Mouse (Mus musculus): ENCODE measurements around the gene Hist1h2af. TPM values are rescaled to one million over a fixed set of nuclear protein-coding genes. Genes with fewer than 3 reads are reported as not detected.

Gene Hist1h2af
- 10 to 100 TPM; 23.4 to 33.5 TPM for total RNA-seq (2021)
- long read RNA-seq, experiment 1: 0 reads
- long read RNA-seq, experiment 2: 0 reads

DNA sequence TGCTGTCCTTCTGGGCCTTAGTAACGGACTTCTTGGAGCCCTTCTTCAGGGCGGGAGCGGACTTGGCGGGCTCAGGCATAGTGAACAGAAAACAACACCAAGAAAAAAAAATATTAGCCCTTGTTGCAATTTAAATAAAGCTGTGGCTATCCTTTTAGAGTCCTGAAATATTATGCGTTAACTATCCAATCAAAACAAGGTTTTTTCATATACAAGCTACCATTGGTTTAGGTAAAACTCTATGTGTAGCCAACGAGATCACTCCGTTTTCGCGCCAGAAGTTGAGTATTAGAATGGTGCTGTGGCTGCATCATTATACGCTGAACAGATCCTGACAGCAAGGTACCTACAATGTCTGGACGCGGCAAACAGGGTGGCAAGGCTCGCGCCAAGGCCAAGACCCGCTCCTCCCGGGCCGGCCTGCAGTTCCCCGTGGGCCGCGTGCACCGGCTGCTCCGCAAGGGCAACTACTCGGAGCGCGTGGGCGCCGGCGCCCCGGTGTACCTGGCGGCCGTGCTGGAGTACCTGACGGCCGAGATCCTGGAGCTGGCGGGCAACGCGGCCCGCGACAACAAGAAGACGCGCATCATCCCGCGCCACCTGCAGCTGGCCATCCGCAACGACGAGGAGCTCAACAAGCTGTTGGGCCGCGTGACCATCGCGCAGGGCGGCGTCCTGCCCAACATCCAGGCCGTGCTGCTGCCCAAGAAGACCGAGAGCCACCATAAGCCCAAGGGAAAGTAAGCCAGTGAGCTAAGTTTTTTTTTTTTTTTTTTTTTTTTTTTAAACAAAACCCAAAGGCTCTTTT is at the start of gene Hist1h2af:
Hist1h2af (plus strand) TSS at position 347 of the 808 bp plus-strand sequence.
- DNase-seq (ENCODE audit: low spot score in 2 of 2): peak in 1 of 2 experiments; percentile 88

DNA sequence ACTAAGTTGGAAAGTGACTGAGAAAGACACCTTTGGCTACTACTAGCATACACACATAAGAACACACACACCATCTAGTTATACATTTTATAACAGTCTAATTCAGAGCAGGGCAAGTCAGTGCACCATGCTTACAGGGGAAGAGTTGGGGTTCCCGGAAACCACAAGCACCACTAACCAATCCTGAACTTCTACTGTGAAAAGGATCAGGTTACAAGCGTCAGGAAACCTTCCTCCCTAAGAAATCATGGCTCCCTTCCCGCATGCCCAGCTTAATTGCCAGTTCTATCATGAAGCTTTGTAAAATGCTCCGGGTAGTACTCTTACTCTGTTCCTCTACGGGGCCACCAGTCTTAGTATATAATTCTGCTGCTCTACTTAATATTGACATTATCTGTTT is 48.4 kb upstream of the Hist1h2af start:
- DNase-seq (ENCODE audit: low spot score in 2 of 2): no peak

DNA sequence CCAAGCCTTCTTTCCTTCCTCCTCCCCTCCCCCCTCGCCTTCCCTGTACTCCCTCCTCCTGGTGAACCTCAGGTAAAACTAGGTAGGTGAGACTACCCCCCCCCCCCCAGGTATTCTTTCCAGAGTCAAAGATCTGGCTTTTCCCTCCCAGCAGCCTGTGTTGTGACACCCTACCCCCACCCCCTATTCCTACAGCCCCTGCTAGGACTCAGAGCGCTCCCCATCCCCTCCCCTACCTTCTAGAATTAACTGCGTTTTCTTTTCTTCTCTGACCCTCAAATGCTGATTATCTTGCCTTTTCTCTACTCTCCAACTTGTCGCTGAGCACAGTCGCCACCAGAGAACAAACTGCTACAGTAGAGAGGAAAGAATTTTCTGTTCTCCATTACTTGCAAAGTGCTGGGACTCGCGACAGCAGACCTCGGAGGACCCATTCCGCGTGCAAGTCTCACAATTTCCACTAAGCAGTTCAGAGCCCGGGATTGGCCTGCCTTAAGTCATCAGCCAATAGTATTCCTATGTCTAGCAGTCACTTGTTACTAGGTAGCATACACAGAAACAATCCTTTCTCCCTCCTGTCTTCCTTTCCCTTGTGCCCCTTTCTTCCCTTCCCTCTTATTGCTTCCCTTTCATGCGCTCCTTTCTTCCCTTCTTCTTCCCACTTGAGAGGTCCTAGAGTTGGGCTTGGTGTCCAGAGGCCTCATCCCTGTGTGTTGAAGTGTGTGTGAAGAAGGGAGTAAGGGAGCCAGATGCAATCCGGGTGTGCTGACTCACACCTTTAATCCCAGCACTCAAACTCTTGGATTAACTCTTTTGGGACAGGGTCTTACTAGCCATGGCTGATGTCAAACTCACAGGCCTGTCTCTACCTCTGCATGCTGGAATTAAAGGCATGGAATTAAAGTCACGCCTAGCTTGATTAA is 45.0 kb upstream of the Hist1h2af start, which contains the start of gene Btn2a2:
Btn2a2 (minus strand) TSS at position 458 of the 923 bp plus-strand sequence.
- peak; percentile 58 to 81 for DNase-seq (ENCODE audit: low spot score in 2 of 2)

DNA sequence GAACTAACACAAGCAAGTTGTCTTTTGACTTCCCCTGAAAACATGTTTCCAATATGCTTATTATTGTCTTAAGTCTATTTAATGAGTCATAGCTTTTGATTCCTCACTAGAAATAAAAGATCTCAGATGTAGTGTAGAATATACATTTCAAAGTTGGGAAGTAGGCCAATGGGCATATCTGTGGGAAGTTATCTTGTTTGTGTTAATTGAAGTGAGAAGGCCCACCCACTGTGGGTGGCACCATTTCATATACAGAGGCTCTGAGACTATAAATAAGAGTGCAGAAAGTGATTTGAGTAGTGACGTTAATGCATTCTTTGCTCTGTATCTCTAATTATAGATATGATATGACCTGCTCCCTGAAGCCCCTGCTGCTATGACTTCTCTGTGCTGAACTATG is 42.8 kb upstream of the Hist1h2af start:
- DNase-seq (ENCODE audit: low spot score in 2 of 2): no peak

DNA sequence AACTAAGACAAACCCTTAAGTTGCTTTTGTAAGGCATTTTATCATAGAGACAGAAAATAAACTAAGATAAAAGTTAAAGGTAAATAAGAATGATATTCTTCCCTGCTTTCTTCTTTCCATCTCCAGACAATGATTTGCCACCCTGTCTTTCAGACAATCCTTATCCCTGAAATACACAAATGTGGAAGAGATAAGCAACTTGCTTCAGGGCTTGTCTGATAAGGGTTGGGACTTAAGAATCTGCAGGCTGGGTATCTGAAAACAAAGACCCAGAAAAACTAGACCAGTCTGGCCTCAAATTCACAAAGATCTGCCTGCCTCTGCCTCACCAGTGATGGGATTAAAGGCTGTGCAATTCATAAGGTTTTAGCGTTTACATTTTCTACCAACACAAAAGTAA is 42.4 kb upstream of the Hist1h2af start:
- DNase-seq (ENCODE audit: low spot score in 2 of 2): no peak

DNA sequence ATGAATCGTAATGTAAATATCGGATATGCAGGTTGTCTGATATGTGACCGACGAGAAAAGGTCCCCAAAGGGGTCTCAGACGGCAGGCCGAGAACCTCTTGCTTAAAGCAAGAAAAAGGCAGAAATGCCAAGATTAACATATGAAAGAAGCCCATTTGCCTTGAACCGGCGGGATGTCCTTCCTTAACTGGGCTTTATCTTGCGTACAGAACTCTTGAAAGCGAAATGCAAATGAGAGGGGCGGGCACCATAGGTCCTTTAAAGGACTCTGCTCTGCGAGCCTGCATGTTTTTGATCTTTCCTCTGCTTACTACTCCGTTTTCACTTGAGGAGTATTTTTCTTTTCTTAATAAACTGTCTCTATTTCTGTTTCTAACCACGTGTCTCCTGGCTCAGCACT is 41.7 kb upstream of the Hist1h2af start:
- no peak for DNase-seq (ENCODE audit: low spot score in 2 of 2)

DNA sequence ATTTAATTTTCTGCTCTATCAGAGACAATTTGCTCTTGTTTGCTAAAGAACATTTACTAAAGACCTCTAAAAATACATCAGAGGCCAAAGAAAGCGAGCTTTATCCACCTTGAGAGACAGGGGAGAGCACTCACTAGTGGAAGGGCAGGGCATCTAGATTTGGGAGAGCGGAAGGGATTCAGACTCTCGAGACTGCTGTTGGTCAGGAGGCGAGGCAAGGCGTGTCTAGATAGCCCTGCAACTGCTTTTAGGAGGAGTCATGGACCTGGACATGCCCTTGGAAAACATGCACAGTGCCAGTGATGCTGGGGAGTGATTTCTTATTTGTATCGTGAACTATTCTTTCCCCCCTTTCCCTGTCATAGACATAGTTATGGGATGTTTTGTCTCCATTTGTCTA is 38.2 kb upstream of the Hist1h2af start:
- no peak for DNase-seq (ENCODE audit: low spot score in 2 of 2)

DNA sequence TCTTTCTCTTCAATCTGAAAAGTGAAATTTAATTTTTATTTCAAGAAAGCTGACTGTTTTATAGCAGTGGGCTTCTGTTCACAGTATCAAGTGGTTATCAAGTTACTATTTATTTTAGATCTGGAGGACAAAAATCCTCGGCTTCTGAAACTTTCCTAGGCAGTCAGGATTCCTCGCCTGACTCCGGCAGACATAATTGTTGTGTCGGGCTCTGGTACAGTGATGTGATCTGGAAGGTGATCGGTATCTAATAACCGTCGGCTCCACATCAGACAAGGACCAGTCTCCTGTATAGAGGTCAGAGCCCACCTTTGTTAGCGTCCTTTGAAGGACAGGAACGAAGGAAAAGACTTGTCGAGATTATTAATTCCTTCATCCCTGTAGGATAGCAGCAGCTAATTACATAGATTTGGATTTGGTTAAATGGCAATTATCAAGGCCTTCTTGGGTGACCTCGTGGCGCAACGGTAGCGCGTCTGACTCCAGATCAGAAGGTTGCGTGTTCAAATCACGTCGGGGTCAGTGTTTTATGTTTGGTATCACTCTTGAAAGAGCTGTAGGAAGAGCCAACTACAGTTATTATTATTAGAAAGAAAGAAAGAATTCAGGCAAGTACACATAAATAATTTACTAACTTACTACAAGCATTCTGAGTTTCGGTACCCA is 35.9 kb upstream of the Hist1h2af start:
- DNase-seq (ENCODE audit: low spot score in 2 of 2): peak; percentile 46 to 57

DNA sequence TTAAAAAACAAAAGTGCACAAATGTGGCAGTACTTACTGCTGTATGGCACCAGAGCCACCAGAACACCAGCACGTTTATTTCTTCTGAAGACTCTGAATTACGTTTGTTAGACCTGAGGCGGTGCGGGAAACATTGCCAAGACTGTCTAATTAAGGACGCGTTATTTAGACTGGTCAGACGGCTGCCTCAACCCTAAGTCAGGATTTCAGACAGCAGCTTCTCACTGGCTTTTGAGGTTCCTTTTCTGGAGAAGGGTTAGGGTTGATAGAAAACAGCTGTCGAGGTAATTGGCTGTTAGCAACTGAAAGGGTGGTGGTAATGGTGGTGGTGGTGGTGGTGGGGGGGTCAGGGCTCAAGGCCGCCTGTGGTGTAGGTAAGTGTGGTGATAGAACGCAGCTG is 35.1 kb upstream of the Hist1h2af start:
- DNase-seq (ENCODE audit: low spot score in 2 of 2): no peak

DNA sequence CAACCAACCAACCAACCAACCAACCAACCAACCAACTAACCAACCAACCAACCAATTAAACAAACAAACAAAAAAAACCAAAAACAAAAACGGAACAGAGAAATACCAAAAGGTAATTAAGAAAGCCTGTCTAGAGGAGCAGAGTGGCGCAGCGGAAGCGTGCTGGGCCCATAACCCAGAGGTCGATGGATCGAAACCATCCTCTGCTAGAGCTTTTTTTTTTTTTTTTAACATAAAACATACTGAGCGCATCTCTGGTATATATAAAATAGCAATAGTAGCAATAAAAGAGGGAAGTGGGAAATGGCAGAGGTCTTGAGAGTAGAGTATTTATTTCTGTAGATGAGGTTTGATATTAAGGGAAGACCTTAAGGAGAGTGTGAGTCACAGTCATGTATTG is 33.8 kb upstream of the Hist1h2af start:
- no peak for DNase-seq (ENCODE audit: low spot score in 2 of 2)

DNA sequence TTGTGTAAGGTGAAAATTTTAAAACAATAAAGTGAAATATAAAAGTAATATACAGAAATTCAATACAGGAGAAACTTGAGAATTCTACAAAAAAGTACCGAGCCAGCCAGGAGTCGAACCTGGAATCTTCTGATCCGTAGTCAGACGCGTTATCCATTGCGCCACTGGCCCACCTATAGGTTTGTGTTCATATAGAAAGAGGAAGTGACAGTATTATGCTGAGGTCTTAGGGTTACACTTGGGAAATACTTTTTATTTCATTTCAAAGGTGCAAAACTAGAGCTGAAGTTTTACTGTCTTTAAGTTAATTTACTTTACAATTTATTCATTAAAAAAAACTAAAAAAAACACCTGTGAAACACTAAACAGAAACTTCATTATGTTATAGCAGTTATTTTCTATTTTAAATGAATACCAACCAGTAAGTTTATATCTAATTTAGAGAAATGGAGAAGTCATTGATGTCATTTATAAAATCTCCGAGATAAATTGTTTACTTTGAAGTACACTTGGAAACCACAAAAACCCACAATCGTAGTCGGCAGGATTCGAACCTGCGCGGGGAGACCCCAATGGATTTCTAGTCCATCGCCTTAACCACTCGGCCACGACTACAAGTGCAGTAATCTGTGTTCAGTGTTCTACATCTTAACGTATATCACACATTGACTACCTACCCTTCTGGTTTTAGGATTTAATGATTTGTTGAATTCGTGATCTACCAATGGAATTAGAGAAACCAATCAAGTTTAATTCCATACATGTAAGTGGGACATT is 33.1 kb upstream of the Hist1h2af start:
- peak; percentile 59 to 84 for DNase-seq (ENCODE audit: low spot score in 2 of 2)

DNA sequence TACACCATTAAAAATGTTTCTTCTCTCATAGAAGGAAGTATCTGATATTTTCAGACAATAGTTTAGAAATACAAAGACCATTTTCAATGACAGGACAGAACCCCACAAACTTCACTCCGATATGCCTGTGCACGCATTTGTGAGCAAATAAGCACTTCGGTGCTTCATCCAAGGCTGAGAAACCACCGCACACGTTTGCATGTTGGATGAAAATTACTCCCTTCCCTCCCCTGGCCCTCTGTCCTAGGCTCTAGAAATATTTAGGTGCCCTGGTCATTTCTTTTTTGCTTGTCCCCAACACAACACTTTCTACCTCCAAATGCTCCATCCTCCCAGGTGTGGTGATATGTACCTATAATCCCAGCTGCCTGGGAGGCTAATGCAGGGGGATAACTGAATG is 32.2 kb upstream of the Hist1h2af start:
- DNase-seq (ENCODE audit: low spot score in 2 of 2): no peak

DNA sequence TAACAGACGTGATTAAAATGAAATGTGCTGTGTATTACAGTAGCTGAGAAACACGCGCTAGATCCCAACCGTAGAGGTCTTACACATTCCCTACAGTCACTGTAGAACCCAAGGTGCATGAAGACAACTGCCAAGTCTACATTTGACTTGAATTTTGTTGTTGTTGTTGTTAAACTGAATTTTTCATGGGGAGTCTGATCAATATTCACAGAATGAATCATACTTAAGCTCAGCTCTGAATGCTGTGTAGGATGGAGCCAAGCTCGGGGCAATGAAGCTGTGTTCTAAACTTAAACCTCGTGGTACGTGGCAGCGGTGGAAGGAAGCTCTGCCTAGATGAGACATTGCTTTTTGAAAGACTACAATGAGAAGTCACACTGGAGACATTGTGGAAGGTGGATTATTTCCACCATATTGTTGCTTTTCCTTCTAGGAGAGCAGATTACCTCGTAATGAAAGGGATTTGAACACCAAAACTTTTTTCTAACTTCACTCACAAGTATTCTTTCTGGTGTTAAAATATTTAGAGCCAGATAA is 31.6 kb upstream of the Hist1h2af start:
- DNase-seq (ENCODE audit: low spot score in 2 of 2): no peak

DNA sequence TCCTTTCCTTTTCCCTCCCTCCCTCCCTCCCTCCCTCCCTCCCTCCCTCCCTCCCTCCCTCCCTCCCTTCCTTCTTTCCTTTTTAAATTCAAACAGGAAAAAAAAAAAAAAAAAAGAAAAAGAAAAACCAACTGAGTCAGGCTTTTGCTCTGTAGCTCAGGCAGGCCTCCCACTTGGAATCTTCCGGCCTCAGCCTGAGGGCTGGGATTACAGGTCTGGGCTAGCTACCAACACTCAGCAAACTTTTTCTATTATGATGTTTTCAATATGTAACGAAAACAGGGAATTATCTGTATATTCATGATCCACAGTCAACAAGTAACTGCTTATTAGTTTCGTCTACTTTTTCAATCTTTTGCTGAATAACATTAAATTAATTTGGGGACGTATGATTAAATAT is 30.8 kb upstream of the Hist1h2af start:
- no peak for DNase-seq (ENCODE audit: low spot score in 2 of 2)

DNA sequence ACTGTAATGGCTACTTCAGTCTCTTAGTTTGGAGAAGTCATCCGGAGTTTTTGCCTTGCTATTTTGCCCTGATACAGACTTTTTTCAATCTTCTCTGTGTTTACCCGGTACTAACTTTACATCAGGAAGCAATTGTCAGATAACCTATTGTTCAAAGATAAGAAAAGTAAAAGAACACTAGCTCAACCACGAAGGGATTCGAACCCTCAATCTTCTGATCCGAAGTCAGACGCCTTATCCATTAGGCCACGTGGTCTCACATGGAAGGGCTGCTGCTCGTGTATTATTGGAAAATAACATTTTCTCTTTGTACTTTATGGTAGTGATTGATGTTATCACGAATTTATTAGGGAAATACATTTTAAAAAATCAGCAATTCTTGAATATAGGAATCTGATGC is 29.9 kb upstream of the Hist1h2af start:
- peak in 1 of 2 experiments; percentile 81 for DNase-seq (ENCODE audit: low spot score in 2 of 2)

DNA sequence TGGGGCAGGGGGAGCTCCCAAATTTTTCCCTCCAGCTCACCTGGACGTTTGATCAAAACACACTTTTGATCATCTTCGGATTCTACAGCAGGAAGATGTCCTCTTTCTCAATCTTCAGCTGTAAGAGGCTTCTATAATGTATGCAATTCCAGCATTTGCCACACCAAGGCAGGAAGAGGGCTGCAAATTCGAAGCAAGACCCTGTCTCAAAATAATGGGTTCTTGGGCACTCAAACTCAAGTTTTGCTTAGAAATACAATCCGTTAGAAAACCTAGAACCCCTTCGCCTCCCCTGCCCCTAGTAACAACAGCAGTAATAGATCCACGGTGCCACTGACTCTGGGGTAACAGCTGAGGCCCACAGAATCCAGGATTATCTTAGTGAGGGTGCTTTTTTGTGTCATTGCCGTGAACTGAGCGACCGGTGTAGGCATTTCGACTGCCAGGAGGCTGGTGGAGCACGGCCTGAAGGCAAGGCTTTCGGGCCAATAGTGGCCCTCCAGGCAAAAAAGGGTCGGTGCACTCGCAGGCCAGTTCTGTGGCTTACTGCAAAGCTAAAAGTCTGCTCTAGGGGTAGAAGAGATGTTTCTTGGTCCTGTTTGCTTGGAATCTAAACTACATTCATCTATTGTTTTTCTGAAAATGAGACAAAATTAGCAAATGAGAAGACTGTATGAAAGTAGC is 27.9 kb upstream of the Hist1h2af start:
- no peak for DNase-seq (ENCODE audit: low spot score in 2 of 2)

DNA sequence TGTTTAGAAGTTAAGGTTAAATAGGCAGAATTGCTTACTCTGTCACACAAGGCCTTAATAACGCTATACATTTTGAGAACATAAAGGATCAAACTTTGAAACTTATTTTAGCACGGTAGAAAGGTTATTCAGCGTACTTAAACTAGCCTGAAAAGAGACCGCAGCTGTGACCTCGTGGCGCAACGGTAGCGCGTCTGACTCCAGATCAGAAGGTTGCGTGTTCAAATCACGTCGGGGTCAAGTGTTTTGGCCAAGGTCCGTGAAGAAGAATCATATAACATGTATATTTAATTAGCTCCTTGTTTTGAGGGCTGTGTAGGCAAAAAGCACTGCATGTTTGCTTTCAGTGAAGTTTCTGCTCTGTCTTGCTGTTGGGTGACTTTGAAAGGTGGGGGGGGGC is 27.4 kb upstream of the Hist1h2af start:
- DNase-seq (ENCODE audit: low spot score in 2 of 2): peak in 1 of 2 experiments; percentile 44

DNA sequence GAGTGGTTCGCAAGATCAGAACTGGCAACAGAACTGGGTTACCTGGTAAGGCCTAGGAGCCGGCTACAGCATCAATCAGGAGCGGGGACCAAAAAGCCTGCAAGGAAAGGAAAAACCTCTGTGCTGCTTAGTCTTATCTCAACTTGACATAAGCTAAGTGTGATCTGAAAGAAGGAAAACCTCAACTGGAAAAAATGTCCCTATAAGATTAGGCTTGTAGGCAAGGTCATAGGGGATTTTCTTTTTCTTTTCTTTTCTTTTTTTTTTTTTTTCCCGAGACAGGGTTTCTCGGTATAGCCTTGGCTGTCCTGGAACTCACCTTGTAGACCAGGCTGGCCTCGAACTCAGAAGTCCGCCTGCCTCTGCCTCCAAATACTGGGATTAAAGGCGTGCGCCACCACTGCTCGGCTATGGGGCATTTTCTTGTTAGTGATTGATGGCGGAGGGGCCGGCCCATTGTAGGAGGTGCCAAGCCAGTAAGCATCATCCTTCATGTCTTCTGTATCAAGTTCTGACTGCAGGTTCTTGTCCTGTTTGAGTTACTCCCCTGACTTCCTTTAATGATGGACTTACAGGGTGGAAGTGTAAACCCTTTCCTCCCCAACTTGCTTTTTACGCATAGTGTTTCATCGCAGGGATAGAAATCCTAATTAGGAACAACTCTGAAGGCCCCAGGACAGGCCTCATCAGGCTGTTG is 26.7 kb upstream of the Hist1h2af start:
- no peak for DNase-seq (ENCODE audit: low spot score in 2 of 2)

DNA sequence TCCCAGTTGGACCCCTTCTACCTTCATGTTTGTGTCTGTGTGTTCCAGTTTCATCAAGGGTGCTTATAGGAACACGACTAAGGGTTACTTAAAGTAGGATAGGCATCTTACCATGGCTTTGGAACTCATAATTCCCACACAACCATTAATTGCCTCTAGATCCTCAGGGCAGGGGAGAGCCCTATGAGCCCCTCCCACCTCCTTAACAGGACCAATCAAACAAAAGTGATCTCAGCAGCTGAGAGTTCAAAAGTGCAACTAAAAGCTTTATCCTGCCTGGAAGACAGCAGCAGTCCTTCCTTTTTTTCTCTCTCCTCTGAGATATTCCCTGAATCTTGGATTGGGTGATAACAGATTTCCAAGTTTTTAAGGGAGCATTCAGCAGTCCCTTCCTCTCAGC is 23.6 kb upstream of the Hist1h2af start:
- no peak for DNase-seq (ENCODE audit: low spot score in 2 of 2)
